Mouse (Mus musculus) liver, embryonic 16.5 days (tissue): ENCODE results near the gene Clk2. TPM values are rescaled to one million over a fixed set of nuclear protein-coding genes. Genes with fewer than 3 reads are reported as not detected.
"Not testable (repeated sequence)": the region's sequence is repeated elsewhere in the genome, so short reads cannot be mapped to it uniquely, and the experiment has no call there.

Experiments
- ATAC-seq: fragments of 200-750 bp; cut with Nextera tagmentation; 2 replicates; pipeline ENCODE4 v1.8.0; 2017; ENCODE audit warnings: low read depth, mild to moderate bottlenecking, moderate number of reproducible peaks, moderate library complexity
- H3K27ac ChIP-seq: fragments of 300-500 bp; sonication (generic); 2 replicates; pipeline ENCODE4 v1.5.1; 2014; ENCODE audit warnings: mild to moderate bottlenecking, low read length
- H3K27me3 ChIP-seq: fragments of 300-500 bp; sonication (generic); 2 replicates; pipeline ENCODE4 v1.6.1; 2014; ENCODE audit warnings: low read depth, low read length, mixed read lengths; ENCODE audit not compliant: control insufficient read depth, insufficient read depth
- H3K36me3 ChIP-seq: fragments of 300-500 bp; sonication (generic); 2 replicates; pipeline ENCODE4 v1.6.1; 2014; ENCODE audit warnings: mild to moderate bottlenecking; ENCODE audit not compliant: control insufficient read depth, insufficient read depth
- H3K4me1 ChIP-seq: fragments of 300-500 bp; sonication (generic); 2 replicates; pipeline ENCODE4 v1.6.1; 2014; ENCODE audit warnings: low read depth, low read length, mixed read lengths; ENCODE audit not compliant: control insufficient read depth
- H3K4me2 ChIP-seq: fragments of 300-500 bp; sonication (generic); 2 replicates; pipeline ENCODE4 v1.6.1; 2014; ENCODE audit warnings: low read depth, low read length, mixed read lengths
- H3K4me3 ChIP-seq: fragments of 300-500 bp; sonication (generic); 2 replicates; pipeline ENCODE4 v1.5.1; 2014; ENCODE audit warnings: low read depth, mild to moderate bottlenecking, low read length
- H3K9ac ChIP-seq: fragments of 300-500 bp; sonication (generic); 2 replicates; pipeline ENCODE4 v1.6.1; 2014; ENCODE audit warnings: low read depth, low read length
- H3K9me3 ChIP-seq: fragments of 300-500 bp; sonication (generic); replicated peaks from 2 replicates; pipeline ENCODE4 v1.6.1; 2016; ENCODE audit warnings: low read length; ENCODE audit not compliant: control insufficient read depth
- WGBS: fragments of 180-500 bp; shearing (Covaris S2); extraction: QIAGEN DNeasy Blood & Tissue Kit; methylation state at CpG from one replicate; pipeline ENCODE4 v1.1.7; 2014; ENCODE audit not compliant: insufficient replicate concordance; 5-methylcytosine and 5-hydroxymethylcytosine counted together
- polyA plus RNA-seq: library from polyadenylated mRNA; unstranded; fragments of >200 nt; fragmentation: Nextera tagmentation; extraction: Ambion mirVana; gene quantifications from 2 replicates; pipeline ENCODE4 v1.2.1, GENCODE M21; 2015

The Clk2 gene
- polyA plus RNA-seq, 1 experiment from 2014 or later: 8.4 TPM

DNA sequence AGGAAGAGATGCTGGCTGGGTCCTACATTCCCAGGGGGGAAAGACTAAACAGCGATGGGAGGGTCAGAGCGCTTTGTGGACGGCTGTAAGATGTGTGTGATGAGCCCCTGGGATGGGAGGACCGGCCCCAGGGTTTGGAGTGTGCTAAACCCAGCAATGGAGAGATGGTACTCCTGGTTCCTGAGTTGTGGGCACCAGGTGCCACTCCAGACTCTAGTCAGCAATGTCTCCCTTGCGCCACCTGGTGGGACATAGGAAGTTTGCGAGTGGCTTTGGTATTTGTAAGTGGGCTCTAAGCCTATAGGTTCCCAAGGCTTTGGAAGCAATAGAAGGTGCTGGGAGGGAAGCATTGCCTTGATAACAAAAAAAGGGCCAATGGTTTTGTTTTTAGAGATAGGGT lies 51.3 kb downstream of the Clk2 start:
- 2% methylated on average over 6 of the region's 6 CpGs for WGBS
- no peak overlapping the region for H3K27ac ChIP-seq
- peaks cover 21% of the 10 kb centered on the region for H3K4me1 ChIP-seq
- H3K9me3 ChIP-seq: no peaks in the 10 kb centered on the region
- no peak overlapping the region for H3K4me2 ChIP-seq
- H3K9ac ChIP-seq: no peak overlapping the region
- ATAC-seq: no peak
- H3K27me3 ChIP-seq: peaks cover 7% of the 10 kb centered on the region; the same call in 1 of the 2 replicates
- H3K4me3 ChIP-seq: no peak overlapping the region
- no peaks in the 10 kb centered on the region for H3K36me3 ChIP-seq

DNA sequence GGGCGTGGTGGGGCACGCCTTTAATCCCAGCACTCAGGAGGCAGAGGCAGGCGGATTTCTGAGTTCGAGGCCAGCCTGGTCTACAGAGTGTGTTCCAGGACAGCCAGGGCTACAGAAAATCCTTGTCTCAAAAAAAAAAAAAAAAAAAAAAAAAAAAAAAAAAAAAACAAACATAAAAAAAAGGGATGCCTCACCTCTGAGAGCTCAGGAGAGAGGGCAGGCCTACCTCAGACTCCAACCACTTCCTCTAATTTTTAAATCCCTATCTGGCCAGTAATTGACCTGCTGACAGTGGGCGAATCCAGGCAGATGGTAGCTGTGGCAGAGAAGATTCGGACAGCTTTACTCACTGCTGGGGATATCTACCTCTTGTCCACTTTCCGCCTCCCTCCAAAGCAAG lies 51.8 kb downstream of the Clk2 start:
- H3K4me2 ChIP-seq, H3K27me3 ChIP-seq, H3K27ac ChIP-seq, ATAC-seq, H3K36me3 ChIP-seq, H3K9ac ChIP-seq, H3K4me3 ChIP-seq, H3K9me3 ChIP-seq: not testable (repeated sequence)
- 56% methylated on average over 7 of the region's 7 CpGs for WGBS
- peaks cover 21% of the 10 kb centered on the region for H3K4me1 ChIP-seq

GRCm38 (mm10) chr3:89218271-89218670 lies 53.7 kb downstream of the Clk2 start:
- 65% methylated on average over 1 of the region's 1 CpGs for WGBS
- Histone ChIP-seq H3K4me2 (no peak overlapping the region), H3K9me3 (no peaks in the 10 kb centered on the region), H3K27ac (no peak overlapping the region), H3K4me1 (peaks cover 16% of the 10 kb centered on the region), H3K27me3 (peaks cover 7% of the 10 kb centered on the region; the same call in 1 of the 2 replicates), H3K36me3 (no peaks in the 10 kb centered on the region), H3K9ac (no peak overlapping the region), H3K4me3 (no peak overlapping the region)
- ATAC-seq: no peak

- no peak for ATAC-seq
- Histone ChIP-seq H3K27me3 (peaks cover 7% of the 10 kb centered on the region; the same call in 1 of the 2 replicates), H3K4me2 (no peak overlapping the region), H3K27ac (no peak overlapping the region), H3K9me3 (no peaks in the 10 kb centered on the region), H3K9ac (no peak overlapping the region), H3K4me1 (peaks cover 13% of the 10 kb centered on the region), H3K36me3 (no peaks in the 10 kb centered on the region), H3K4me3 (no peak overlapping the region)
- WGBS: 29% methylated on average over 8 of the region's 8 CpGs
Measured at GRCm38 (mm10) chr3:89219546-89219945, 55.0 kb downstream of the Clk2 start.

DNA sequence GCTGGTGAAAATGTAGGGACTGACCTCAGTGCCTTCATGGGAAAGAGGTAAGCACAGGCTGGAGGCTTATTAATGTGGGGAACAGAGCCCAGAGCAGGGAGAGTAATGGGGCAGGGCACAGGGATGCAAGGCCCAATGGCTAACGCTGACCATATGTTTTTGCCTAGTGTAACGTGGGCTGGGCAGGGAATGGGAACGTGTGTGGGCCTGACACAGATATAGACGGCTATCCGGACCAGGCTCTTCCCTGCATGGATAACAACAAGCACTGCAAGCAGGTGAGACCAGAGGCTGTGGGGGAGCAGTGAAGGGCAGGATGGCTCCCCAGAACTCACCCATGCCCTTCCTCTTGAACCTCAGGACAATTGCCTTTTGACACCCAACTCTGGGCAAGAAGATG lies 56.6 kb downstream of the Clk2 start:
- peaks cover 13% of the 10 kb centered on the region for H3K27me3 ChIP-seq
- no peaks in the 10 kb centered on the region for H3K9me3 ChIP-seq
- WGBS: 76% methylated on average over 5 of the region's 5 CpGs
- no peak for ATAC-seq
- no peak overlapping the region for H3K9ac ChIP-seq
- no peak overlapping the region for H3K4me3 ChIP-seq
- H3K36me3 ChIP-seq: no peaks in the 10 kb centered on the region
- no peaks in the 10 kb centered on the region for H3K4me1 ChIP-seq
- H3K27ac ChIP-seq: no peak overlapping the region
- no peak overlapping the region for H3K4me2 ChIP-seq

DNA sequence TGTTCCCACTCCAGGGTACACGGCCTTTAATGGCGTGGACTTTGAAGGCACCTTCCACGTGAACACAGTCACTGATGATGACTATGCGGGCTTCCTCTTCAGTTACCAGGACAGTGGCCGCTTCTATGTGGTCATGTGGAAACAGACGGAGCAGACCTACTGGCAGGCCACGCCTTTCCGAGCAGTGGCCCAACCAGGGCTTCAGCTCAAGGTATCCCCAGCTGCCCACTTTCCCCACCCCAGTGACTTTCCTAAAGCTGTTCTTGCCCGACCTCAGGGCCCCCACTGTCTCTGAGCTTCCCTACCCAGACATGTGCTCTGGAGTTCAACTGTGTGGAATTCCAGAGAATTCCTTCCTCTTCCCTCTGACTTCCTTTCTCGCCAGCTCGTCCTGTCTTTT lies 60.2 kb downstream of the Clk2 start:
- ATAC-seq: no peak
- no peak overlapping the region for H3K27ac ChIP-seq
- H3K9ac ChIP-seq: no peak overlapping the region
- 71% methylated on average over 11 of the region's 11 CpGs for WGBS
- H3K4me3 ChIP-seq: no peak overlapping the region
- no peaks in the 10 kb centered on the region for H3K9me3 ChIP-seq
- peaks cover 15% of the 10 kb centered on the region for H3K4me1 ChIP-seq
- H3K36me3 ChIP-seq: no peaks in the 10 kb centered on the region
- H3K27me3 ChIP-seq: peaks cover 41% of the 10 kb centered on the region
- no peak overlapping the region for H3K4me2 ChIP-seq

GRCm38 (mm10) chr3:89225321-89225815 lies 60.8 kb downstream of the Clk2 start:
- Histone ChIP-seq H3K9me3 (no peaks in the 10 kb centered on the region), H3K4me2 (no peak overlapping the region), H3K36me3 (no peaks in the 10 kb centered on the region), H3K4me3 (no peak overlapping the region), H3K27ac (no peak overlapping the region), H3K4me1 (peaks cover 15% of the 10 kb centered on the region), H3K9ac (no peak overlapping the region), H3K27me3 (peaks cover 47% of the 10 kb centered on the region)
- no peak for ATAC-seq
- WGBS: 50% methylated on average over 12 of the region's 12 CpGs

- Histone ChIP-seq H3K4me1 (peaks cover 15% of the 10 kb centered on the region), H3K9ac (no peak overlapping the region), H3K4me2 (no peak overlapping the region), H3K36me3 (no peaks in the 10 kb centered on the region), H3K27me3 (peaks cover 51% of the 10 kb centered on the region), H3K4me3 (no peak overlapping the region), H3K27ac (no peak overlapping the region), H3K9me3 (no peaks in the 10 kb centered on the region)
- 33% methylated on average over 4 of the region's 4 CpGs for WGBS
- ATAC-seq: no peak
Measured at GRCm38 (mm10) chr3:89225918-89226317, 61.3 kb downstream of the Clk2 start.

GRCm38 (mm10) chr3:89226361-89226760 lies 61.8 kb downstream of the Clk2 start:
- Histone ChIP-seq H3K4me1 (peaks cover 15% of the 10 kb centered on the region), H3K9me3 (no peaks in the 10 kb centered on the region), H3K36me3 (no peaks in the 10 kb centered on the region), H3K4me3 (no peak overlapping the region), H3K9ac (no peak overlapping the region), H3K27me3 (peaks cover 51% of the 10 kb centered on the region), H3K4me2 (no peak overlapping the region), H3K27ac (no peak overlapping the region)
- ATAC-seq: no peak
- WGBS: 49% methylated on average over 11 of the region's 11 CpGs
